Mouse (Mus musculus): ENCODE data around the gene Dennd2a. TPM values are rescaled to one million over a fixed set of nuclear protein-coding genes. Genes with fewer than 3 reads are reported as not detected.

Gene Dennd2a
- 3.5 and 4.5 TPM in 2 replicates for polyA plus RNA-seq (2012; rRNA removed)

GRCm38 (mm10) chr6:39557723-39558261 lies at the start of gene Dennd2a:
Gene Dennd2a (minus strand): TSS chr6:39557867.
- WGBS, result 4% methylated on average over 48 of the region's 50 CpGs
- no peak for DNase-seq (ENCODE audit: low read depth, low spot score)

GRCm38 (mm10) chr6:39607365-39607764 lies 49.7 kb upstream of the Dennd2a start:
- DNase-seq (ENCODE audit: low read depth, low spot score), result no peak
- 43% methylated on average over 5 of the region's 5 CpGs for WGBS

DNA sequence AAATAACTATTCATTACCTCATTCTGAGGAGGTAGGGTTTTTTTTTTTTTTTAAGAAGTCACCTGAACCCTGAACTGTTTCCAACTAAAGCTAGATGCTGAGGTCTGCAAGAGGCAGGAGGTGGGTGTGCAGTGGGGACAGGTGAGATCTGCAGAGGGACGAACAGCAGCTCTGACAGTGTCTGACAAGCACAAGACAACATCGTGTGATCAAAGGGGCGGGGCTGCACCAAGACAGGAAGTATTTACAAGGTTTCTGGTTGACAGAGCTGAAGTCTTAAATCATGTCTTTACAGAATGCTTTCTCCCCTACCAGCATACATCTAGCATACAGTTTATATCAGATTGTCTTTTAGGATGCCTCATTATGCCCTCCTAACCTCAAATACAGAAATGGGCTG lies 49.2 kb upstream of the Dennd2a start:
- no peak for DNase-seq (ENCODE audit: low read depth, low spot score)
- WGBS, result 37% methylated on average over 3 of the region's 3 CpGs

- no peak for DNase-seq (ENCODE audit: low read depth, low spot score)
- WGBS, result 77% methylated on average over 6 of the region's 6 CpGs
These were observed 48.4 kb upstream of the Dennd2a start for GRCm38 (mm10) chr6:39606056-39606455.

GRCm38 (mm10) chr6:39604565-39604964 lies 46.9 kb upstream of the Dennd2a start:
- no peak for DNase-seq (ENCODE audit: low read depth, low spot score)
- WGBS, result 75% methylated on average over 5 of the region's 5 CpGs

DNA sequence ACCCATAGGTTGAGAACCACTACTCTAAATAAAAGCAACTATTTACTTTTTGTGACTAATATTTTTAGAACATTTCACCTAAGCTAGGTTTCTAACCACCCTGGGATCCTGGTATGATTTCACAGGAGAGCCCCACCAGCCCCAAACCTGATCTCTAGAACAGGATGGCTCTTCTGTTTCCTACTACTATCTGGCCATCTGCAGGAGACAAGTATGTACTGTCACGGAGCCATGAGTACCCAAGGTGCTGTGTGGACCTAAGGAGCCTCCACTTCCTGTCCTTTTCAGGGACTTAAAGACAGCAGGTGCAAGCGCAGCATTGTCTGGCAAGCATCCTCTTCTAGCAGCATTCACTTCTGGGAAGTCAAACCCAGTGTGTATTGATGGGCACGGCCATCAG lies 44.2 kb upstream of the Dennd2a start:
- 81% methylated on average over 3 of the region's 3 CpGs for WGBS
- DNase-seq (ENCODE audit: low read depth, low spot score), result no peak

DNA sequence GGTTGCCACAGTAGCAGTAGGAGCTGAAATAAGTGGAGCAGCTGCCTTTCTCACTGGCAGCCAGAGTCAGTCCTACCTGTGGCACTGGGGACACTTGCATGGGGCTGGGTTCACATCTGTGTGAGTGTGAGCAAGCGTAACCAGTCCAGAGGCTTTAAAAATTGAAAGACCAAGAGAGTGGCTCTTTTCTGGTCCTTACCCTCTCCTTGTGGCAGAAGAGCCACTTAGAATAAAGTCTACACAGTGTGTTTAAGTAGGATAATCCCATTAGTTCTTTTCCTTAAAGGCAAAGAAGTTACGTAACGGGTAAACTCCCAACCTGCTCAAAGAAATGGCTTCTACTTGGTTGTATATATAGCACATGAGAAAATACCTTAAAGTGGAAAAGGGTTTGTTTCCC lies 43.2 kb upstream of the Dennd2a start:
- WGBS, result 96% methylated on average over 3 of the region's 3 CpGs
- no peak for DNase-seq (ENCODE audit: low read depth, low spot score)

DNA sequence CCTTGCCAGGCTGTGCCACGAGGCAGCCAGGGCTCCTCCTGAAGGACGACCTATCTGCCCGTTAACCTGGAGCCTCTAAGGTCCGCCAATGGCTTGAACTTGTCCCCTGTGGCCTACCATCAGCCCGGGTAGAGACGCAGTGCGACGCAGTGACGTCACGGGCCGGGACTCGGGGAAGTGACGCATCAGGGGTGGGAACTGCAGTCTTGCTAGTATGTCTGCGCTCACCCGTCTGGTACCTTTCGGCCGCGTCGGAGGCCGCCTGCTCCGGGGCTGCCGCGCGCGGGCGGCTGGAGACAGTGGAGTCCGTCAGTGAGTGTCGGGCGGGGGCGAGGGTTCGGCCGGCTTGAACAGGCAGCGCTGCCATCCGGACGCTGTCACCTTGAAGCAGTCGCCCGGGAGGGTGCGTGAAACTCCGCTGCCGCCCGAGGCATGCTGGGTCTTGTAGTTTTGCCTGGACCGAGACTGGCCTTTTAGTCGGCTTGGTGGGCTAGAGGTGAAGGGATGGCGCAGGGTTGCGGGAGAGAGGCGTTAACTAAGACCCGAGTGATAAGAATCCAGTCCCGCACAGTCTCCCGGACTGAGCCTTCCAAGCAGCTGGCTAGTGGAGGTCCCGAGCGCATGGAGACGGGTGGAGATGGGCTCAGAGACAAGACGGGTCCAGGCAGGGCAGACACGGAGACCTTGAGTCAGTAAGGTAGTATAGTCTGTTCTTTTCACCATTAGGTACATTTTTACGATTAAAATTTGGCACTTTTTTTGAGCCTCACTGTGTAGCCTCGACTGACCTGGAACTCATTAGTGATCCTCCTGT lies 34.9 kb upstream of the Dennd2a start, which contains the start of gene Ndufb2:
TSS of gene Ndufb2 (plus strand) at position 174 of the 814 bp plus-strand sequence.
- DNase-seq (ENCODE audit: low read depth, low spot score), result peak; percentile 92
- under 1% methylated on average over 56 of the region's 56 CpGs for WGBS

- no peak for DNase-seq (ENCODE audit: low read depth, low spot score)
- 91% methylated on average over 4 of the region's 4 CpGs for WGBS
These were observed 33.8 kb upstream of the Dennd2a start for GRCm38 (mm10) chr6:39591481-39591880.

GRCm38 (mm10) chr6:39585517-39585916 lies 27.9 kb upstream of the Dennd2a start, which contains the start of gene Gm42420:
Gene Gm42420 (plus strand): TSS chr6:39585753.
- 94% methylated on average over 6 of the region's 6 CpGs for WGBS
- no peak for DNase-seq (ENCODE audit: low read depth, low spot score)

- WGBS, result 88% methylated on average over 7 of the region's 7 CpGs
- no peak for DNase-seq (ENCODE audit: low read depth, low spot score)
These were observed 23.6 kb upstream of the Dennd2a start for GRCm38 (mm10) chr6:39581087-39581784.

- 90% methylated on average over 2 of the region's 2 CpGs for WGBS
- DNase-seq (ENCODE audit: low read depth, low spot score), result no peak
These were observed 22.9 kb upstream of the Dennd2a start for GRCm38 (mm10) chr6:39580558-39580957.

DNA sequence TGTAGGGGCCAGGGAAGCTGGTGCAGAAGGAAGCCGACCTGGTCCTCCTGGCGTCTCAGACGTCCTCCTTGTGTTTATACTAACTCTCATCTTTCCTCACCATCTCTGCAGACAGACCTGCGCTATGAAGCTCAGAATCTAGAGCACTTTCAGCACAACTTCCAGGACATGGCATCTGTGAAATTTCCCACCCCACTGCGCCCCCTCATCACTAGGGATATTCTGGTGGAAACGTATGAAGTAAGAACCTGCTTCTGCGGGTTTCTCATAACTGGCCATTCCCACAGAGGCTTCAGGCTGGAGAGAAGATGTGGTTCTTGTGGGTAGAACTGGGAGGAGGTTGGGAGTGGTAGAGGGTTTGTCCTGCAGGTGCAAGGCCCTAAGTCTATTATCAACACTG lies 21.9 kb upstream of the Dennd2a start:
- 90% methylated on average over 7 of the region's 7 CpGs for WGBS

DNA sequence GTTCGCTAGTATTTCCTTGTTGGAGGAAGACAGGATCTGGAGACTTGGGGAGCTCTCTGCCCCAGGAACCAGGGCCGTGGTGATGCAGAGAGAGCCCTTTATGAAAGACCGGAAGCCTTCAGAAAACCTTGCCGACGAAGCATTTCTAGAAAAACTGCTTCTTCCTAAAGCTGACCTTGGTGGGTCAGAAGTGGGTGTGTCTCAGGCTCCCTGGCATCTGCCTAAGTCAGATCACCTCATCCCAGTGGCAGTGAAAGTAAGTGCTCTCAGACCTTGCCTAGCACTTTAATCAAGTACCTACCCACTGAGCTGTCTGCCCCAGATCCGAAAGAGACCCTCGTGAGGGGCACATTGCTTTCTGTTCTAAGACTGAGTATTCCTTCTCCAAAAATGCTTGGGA lies 17.3 kb upstream of the Dennd2a start:
- 43% methylated on average over 7 of the region's 7 CpGs for WGBS

More for the DNA sequence above, 21.9 kb upstream of the Dennd2a start:
- no peak for DNase-seq (ENCODE audit: low read depth, low spot score)

DNA sequence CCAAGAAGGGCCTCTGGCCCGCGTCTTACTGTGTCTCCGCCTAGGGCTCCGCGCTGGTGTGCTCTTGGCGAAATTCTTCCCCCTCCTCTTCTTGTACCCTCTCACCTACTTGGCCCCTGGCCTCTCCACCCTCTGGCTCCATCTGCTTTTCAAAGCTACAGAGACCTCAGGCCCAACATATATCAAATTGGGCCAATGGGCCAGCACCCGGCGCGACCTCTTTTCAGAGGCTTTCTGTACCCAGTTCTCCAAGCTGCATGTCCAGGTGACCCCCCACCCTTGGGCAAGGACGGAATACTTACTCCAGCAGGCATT lies 16.8 kb upstream of the Dennd2a start:
- no peak for DNase-seq (ENCODE audit: low read depth, low spot score)
- WGBS, result 12% methylated on average over 10 of the region's 10 CpGs

More for the DNA sequence above, 17.3 kb upstream of the Dennd2a start:
- DNase-seq (ENCODE audit: low read depth, low spot score), result no peak

- 1% methylated on average over 48 of the region's 49 CpGs for WGBS
- peak; percentile 76 for DNase-seq (ENCODE audit: low read depth, low spot score)
These were observed 16.3 kb upstream of the Dennd2a start, which contains the start of gene Adck2 for GRCm38 (mm10) chr6:39573791-39574554. Gene Adck2 (plus strand): TSS chr6:39573873.

GRCm38 (mm10) chr6:39570426-39570825 lies 12.8 kb upstream of the Dennd2a start:
- WGBS, result 58% methylated on average over 3 of the region's 3 CpGs
- DNase-seq (ENCODE audit: low read depth, low spot score), result no peak

GRCm38 (mm10) chr6:39567528-39567927 lies 9.9 kb upstream of the Dennd2a start:
- WGBS, result 23% methylated on average over 5 of the region's 5 CpGs
- no peak for DNase-seq (ENCODE audit: low read depth, low spot score)

DNA sequence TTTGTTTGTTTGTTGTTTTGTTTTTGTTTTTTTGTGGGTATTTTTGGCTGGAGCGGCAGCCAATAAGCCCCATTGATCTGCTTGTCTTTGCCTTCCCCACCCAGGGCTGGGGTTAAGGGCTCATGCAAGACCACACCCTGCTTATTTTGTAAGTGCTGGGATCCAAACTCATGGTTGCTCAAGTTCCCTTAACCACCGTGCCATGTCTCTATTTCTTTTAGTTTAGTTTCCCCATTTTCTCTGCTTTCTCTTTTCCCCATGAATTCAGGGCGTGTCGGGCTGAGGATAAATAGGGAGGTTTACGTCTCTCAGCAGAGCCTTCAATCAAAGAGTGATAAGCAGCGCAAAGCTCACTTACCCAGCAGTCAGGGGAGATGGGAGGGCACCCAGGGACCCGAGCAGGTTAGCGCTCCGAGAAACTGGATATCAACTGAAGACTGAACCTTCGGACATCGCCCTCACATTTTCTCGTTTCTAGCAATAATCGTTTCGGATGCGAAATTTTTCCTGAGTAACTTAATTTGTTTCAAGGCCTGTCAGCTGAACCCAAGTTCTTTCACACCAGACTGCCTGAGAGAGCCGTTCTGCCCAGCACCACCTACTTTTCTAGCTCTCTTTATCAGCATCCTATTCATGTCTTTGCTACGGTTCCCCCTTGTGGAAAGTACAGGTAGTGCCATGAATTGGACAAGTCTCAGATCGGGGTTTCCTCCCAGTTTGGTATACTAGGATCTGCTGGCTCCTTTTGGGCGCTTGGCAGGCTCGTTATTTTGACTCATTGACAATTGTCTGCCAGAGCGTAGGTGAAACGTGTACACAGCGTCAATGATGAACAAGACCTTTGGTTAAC lies 4.7 kb upstream of the Dennd2a start:
- peak; percentile 88 for DNase-seq (ENCODE audit: low read depth, low spot score)
- 16% methylated on average over 23 of the region's 23 CpGs for WGBS

Data from large intestine, adult 2 months (tissue).